Mouse (Mus musculus): ENCODE results near the gene Lbx2. TPM values are rescaled to one million over a fixed set of nuclear protein-coding genes. Genes with fewer than 3 reads are reported as not detected.

Gene Lbx2
- polyA plus RNA-seq, 1 experiment = 0.91 TPM

DNA sequence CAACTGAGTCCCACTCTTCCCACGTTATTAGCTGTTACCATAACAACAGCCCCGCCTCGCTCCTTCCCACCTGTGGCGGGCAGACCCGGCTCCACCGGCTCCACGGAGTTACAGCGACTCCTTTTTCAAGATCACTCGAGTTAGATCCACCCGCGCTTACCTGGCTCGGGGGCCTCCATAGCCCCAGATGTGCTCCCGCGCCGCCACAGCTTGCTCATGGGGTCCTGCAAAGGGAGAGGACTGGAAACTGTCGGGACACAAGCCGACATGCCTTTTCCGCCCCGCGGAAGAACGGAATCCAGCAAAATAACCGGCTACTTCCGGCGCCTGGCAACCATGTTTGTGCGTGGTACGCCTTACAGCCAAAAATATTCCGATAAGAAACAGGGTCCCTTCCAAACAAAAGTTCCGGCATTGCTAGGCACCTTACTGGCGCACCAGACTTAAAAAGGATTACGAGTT, 38.7 kb downstream of the Lbx2 start:
- H3K27ac ChIP-seq (ENCODE audit: insufficient read depth, low read depth, low read length) = peak overlapping the region; percentile 17; the same call in 1 of the 2 replicates
- TF ChIP-seq CTCF (IDR thresholded peaks at IDR 0.05; ENCODE audit: extremely low read depth, insufficient read length, insufficient replicate concordance, low read depth, low read length) = no peak
- TF ChIP-seq POLR2A (IDR thresholded peaks at IDR 0.05; ENCODE audit: low read depth, low read length) = peak; percentile 83
- H3K27me3 ChIP-seq (ENCODE audit: control insufficient read depth, insufficient read depth, low read length) = no peaks in the 10 kb centered on the region
- H3K36me3 ChIP-seq (ENCODE audit: control insufficient read depth, insufficient read depth, low read length) = no peaks in the 10 kb centered on the region
- under 1% methylated on average over 30 of the region's 30 CpGs for WGBS
- peak overlapping the region; percentile 74 for H3K4me3 ChIP-seq (ENCODE audit: low read depth, low read length)
- H3K4me1 ChIP-seq (ENCODE audit: control insufficient read depth, insufficient read depth, insufficient read length, low read length) = peaks cover 13% of the 10 kb centered on the region

- peak within 1 kb of the TSS; percentile 74 for H3K4me3 ChIP-seq (ENCODE audit: low read depth, low read length)
- H3K4me1 ChIP-seq (ENCODE audit: control insufficient read depth, insufficient read depth, insufficient read length, low read length) = peaks cover 9% of the 10 kb centered on the region
- TF ChIP-seq CTCF (IDR thresholded peaks at IDR 0.05; ENCODE audit: extremely low read depth, insufficient read length, insufficient replicate concordance, low read depth, low read length) (no peak), POLR2A (IDR thresholded peaks at IDR 0.05; ENCODE audit: low read depth, low read length) (no peak)
- WGBS = 37% methylated on average over 5 of the region's 5 CpGs
- peak within 1 kb of the TSS; percentile 17; the same call in 1 of the 2 replicates for H3K27ac ChIP-seq (ENCODE audit: insufficient read depth, low read depth, low read length)
- no peaks in the 10 kb centered on the region for H3K27me3 ChIP-seq (ENCODE audit: control insufficient read depth, insufficient read depth, low read length)
- H3K36me3 ChIP-seq (ENCODE audit: control insufficient read depth, insufficient read depth, low read length) = no peaks in the 10 kb centered on the region
These were observed 39.2 kb downstream of the Lbx2 start, which contains the start of gene Ino80b for GRCm38 (mm10) chr6:83125331-83125730. Ino80b (minus strand) TSS chr6:83125431.

- TF ChIP-seq CTCF (IDR thresholded peaks at IDR 0.05; ENCODE audit: extremely low read depth, insufficient read length, insufficient replicate concordance, low read depth, low read length) = no peak
- no peak for TF ChIP-seq POLR2A (IDR thresholded peaks at IDR 0.05; ENCODE audit: low read depth, low read length)
- WGBS = 93% methylated on average over 5 of the region's 5 CpGs
- H3K27me3 ChIP-seq (ENCODE audit: control insufficient read depth, insufficient read depth, low read length) = no peaks in the 10 kb centered on the region
- H3K4me1 ChIP-seq (ENCODE audit: control insufficient read depth, insufficient read depth, insufficient read length, low read length) = peaks cover 12% of the 10 kb centered on the region; the same call in 1 of the 2 replicates
- H3K4me3 ChIP-seq (ENCODE audit: low read depth, low read length) = no peak overlapping the region
- H3K27ac ChIP-seq (ENCODE audit: insufficient read depth, low read depth, low read length) = no peak overlapping the region
- H3K36me3 ChIP-seq (ENCODE audit: control insufficient read depth, insufficient read depth, low read length) = no peaks in the 10 kb centered on the region
These were observed 41.3 kb downstream of the Lbx2 start for GRCm38 (mm10) chr6:83127419-83127818.

DNA sequence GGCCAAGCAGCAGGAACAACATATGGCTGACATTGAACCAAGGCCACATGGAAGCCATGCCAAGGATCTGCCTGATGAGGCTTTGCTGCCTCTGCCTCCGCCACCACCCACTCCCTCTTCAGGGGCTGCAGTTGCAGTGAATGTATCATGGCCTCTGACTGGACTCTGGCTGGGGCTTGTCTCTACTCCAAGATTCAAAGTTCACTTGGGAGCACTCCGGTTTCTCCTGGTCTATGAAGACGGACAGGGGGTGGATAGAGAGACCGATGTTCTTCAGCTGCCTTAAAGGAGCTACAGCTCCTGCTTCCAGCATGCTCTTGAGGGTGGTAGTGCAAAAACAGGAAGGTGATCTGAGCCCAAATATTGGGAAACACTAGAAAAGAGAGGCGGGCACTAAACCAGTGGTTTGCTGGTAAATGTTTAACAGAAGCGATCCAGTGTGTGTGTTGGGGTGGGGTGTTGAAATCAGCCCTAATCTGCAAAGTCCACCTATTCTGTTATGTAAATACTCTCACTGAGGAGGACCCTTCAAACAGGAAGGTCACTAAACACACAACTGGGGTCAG, 45.4 kb downstream of the Lbx2 start:
- no peak overlapping the region for H3K4me3 ChIP-seq (ENCODE audit: low read depth, low read length)
- peak overlapping the region; percentile 97 for H3K27ac ChIP-seq (ENCODE audit: insufficient read depth, low read depth, low read length)

DNA sequence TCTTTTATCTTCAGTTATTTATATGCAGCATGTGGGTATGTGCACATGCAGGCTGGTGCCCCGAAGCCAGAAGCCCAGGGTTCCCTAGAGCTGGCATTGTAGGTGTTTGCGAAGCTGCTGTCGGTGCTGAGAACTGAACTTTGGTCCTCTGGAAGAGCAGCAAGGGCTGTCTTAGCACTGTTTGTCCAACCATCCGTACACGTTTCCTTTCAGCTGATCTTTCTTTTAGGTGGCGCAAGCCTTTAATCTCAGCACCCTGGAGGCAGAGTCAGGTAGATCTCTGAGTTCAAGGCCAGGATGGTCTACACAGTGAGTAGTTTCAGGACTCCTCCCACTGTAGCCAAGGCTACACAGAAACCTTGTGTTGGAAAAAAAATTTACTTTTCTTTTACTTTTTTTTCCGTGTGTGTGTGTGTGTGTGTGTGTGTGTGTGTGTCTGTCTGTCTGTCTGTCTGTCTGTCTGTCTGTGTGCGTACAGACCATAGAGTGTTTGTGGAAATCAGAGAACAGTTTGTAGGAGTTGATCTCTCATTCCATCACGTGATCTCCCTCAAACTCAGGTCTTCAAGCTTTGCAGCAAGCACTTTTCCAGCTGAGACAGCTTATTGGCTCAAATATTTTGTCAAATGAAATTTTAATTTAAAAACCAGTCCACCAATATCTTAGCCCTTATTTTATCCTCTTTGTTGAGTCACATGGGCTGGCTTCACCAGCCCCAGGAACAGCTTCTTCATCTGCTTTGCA, 46.2 kb downstream of the Lbx2 start:
- H3K4me1 ChIP-seq (ENCODE audit: control insufficient read depth, insufficient read depth, insufficient read length, low read length) = peaks cover 21% of the 10 kb centered on the region
- H3K27ac ChIP-seq (ENCODE audit: insufficient read depth, low read depth, low read length) = peak overlapping the region; percentile 97
- H3K27me3 ChIP-seq (ENCODE audit: control insufficient read depth, insufficient read depth, low read length) = no peaks in the 10 kb centered on the region
- H3K4me3 ChIP-seq (ENCODE audit: low read depth, low read length) = no peak overlapping the region
- TF ChIP-seq CTCF (IDR thresholded peaks at IDR 0.05; ENCODE audit: extremely low read depth, insufficient read length, insufficient replicate concordance, low read depth, low read length) = no peak
- no peak for TF ChIP-seq POLR2A (IDR thresholded peaks at IDR 0.05; ENCODE audit: low read depth, low read length)
- no peaks in the 10 kb centered on the region for H3K36me3 ChIP-seq (ENCODE audit: control insufficient read depth, insufficient read depth, low read length)
- 42% methylated on average over 9 of the region's 9 CpGs for WGBS

More for the DNA sequence above, 45.4 kb downstream of the Lbx2 start:
- H3K27me3 ChIP-seq (ENCODE audit: control insufficient read depth, insufficient read depth, low read length) = no peaks in the 10 kb centered on the region
- H3K36me3 ChIP-seq (ENCODE audit: control insufficient read depth, insufficient read depth, low read length) = no peaks in the 10 kb centered on the region
- 12% methylated on average over 6 of the region's 6 CpGs for WGBS
- no peak for TF ChIP-seq CTCF (IDR thresholded peaks at IDR 0.05; ENCODE audit: extremely low read depth, insufficient read length, insufficient replicate concordance, low read depth, low read length)
- no peak for TF ChIP-seq POLR2A (IDR thresholded peaks at IDR 0.05; ENCODE audit: low read depth, low read length)
- H3K4me1 ChIP-seq (ENCODE audit: control insufficient read depth, insufficient read depth, insufficient read length, low read length) = peaks cover 21% of the 10 kb centered on the region

DNA sequence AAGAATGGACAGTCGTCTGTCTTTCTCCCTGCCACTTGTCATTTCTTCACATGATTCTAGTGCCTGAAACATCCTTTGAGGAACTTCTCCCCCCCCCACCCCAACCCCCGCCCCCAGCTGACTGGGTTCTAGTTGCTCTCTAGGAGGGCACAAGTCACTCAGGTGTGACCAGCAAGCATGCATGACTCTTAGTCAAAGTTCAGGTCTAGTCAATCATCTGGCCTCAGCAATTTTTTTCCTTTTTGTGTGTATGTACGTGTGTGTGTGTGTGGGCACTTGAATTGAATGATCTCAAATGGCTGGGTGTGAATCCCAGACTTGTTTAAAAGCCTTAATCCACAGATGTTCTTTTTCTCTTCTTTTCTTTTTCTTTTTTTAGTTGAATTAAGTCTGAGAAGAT, 48.1 kb downstream of the Lbx2 start:
- TF ChIP-seq CTCF (IDR thresholded peaks at IDR 0.05; ENCODE audit: extremely low read depth, insufficient read length, insufficient replicate concordance, low read depth, low read length) = no peak
- no peak for TF ChIP-seq POLR2A (IDR thresholded peaks at IDR 0.05; ENCODE audit: low read depth, low read length)
- WGBS = 39% methylated on average over 3 of the region's 3 CpGs

DNA sequence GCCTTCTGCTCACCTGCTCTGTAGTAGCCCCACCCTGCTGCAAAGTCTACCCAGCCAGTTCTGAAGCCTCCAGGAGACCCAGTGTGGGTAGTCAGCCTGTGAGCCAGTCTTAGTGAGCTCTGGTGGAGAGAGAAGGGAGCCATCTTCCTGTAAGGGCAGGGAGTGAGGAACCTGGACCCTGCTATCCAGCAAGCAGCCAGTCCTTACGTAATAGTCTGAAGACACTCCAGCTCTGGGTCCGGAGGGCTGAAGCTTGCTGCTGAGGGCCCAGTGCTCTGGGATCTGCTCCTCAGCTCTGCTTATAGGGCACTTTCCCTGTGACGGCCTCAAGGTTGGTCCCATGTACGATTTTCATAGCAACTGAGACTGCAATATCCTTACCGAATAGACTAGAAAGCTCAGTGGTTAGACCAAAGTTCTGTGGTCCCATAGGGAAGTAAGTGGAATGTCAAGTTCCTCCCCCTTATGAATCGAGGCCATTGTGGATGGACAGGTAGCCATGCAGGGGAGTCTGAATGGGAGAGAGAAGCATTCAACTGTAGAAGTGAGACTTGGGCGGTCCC, 48.9 kb downstream of the Lbx2 start, which contains the start of gene Rtkn:
TSS of gene Rtkn (plus strand) at position 513 of the 563 bp plus-strand sequence.
- Histone ChIP-seq H3K4me1 (ENCODE audit: control insufficient read depth, insufficient read depth, insufficient read length, low read length) (peaks cover 27% of the 10 kb centered on the region), H3K27me3 (ENCODE audit: control insufficient read depth, insufficient read depth, low read length) (no peaks in the 10 kb centered on the region), H3K36me3 (ENCODE audit: control insufficient read depth, insufficient read depth, low read length) (peaks cover 4% of the 10 kb centered on the region; the same call in 1 of the 2 replicates), H3K27ac (ENCODE audit: insufficient read depth, low read depth, low read length) (peak within 1 kb of the TSS; percentile 93), H3K4me3 (ENCODE audit: low read depth, low read length) (peak within 1 kb of the TSS; percentile 83)
- WGBS = 28% methylated on average over 7 of the region's 7 CpGs
- TF ChIP-seq CTCF (IDR thresholded peaks at IDR 0.05; ENCODE audit: extremely low read depth, insufficient read length, insufficient replicate concordance, low read depth, low read length) (no peak), POLR2A (IDR thresholded peaks at IDR 0.05; ENCODE audit: low read depth, low read length) (peak; percentile 58; the same call in 1 of the 2 replicates)

More for the DNA sequence above, 48.1 kb downstream of the Lbx2 start:
- Histone ChIP-seq H3K4me1 (ENCODE audit: control insufficient read depth, insufficient read depth, insufficient read length, low read length) (peaks cover 27% of the 10 kb centered on the region), H3K27me3 (ENCODE audit: control insufficient read depth, insufficient read depth, low read length) (no peaks in the 10 kb centered on the region), H3K27ac (ENCODE audit: insufficient read depth, low read depth, low read length) (peak overlapping the region; percentile 93), H3K36me3 (ENCODE audit: control insufficient read depth, insufficient read depth, low read length) (peaks cover 2% of the 10 kb centered on the region; the same call in 1 of the 2 replicates), H3K4me3 (ENCODE audit: low read depth, low read length) (no peak overlapping the region)

All from small intestine, adult 2 months (tissue).